Mouse (Mus musculus) retina, postnatal 1 day (tissue): ENCODE data around the gene Gm49320.

Source experiments
- DNase-seq: peaks from one replicate; pipeline ENCODE4 v3.0.0-alpha.2; 2012

The Gm49320 gene

GRCm38 (mm10) chr8:4238434-4239192 lies at the start of gene Gm49320, which contains the start of gene Map2k7:
Gm49320 (plus strand) TSS chr8:4238865.
Map2k7 (plus strand) TSS chr8:4238740.
- peak; percentile 100 for DNase-seq

- no peak for DNase-seq
Measured at GRCm38 (mm10) chr8:4189031-4189722, 49.5 kb upstream of the Gm49320 start.

GRCm38 (mm10) chr8:4192305-4192704 lies 46.4 kb upstream of the Gm49320 start:
- DNase-seq: no peak

- DNase-seq: peak; percentile 90
Measured at GRCm38 (mm10) chr8:4192807-4193587, 45.7 kb upstream of the Gm49320 start.

GRCm38 (mm10) chr8:4193588-4193894 lies 45.1 kb upstream of the Gm49320 start:
- DNase-seq: no peak

- no peak for DNase-seq
Measured at GRCm38 (mm10) chr8:4201321-4201720, 37.3 kb upstream of the Gm49320 start.

- DNase-seq: no peak
Measured at GRCm38 (mm10) chr8:4205246-4206123, 33.2 kb upstream of the Gm49320 start.

GRCm38 (mm10) chr8:4206182-4207015 lies 32.3 kb upstream of the Gm49320 start:
- DNase-seq: no peak

GRCm38 (mm10) chr8:4207016-4207350 lies 31.7 kb upstream of the Gm49320 start:
- DNase-seq: no peak

- peak; percentile 31 for DNase-seq
Measured at GRCm38 (mm10) chr8:4211097-4211496, 27.6 kb upstream of the Gm49320 start.

GRCm38 (mm10) chr8:4212809-4213209 lies 25.9 kb upstream of the Gm49320 start:
- DNase-seq: no peak

- DNase-seq: peak; percentile 73
Measured at GRCm38 (mm10) chr8:4213210-4214005, 25.3 kb upstream of the Gm49320 start.

- DNase-seq: peak; percentile 70
Measured at GRCm38 (mm10) chr8:4214006-4214980, 24.4 kb upstream of the Gm49320 start.

GRCm38 (mm10) chr8:4216296-4216695 lies 22.4 kb upstream of the Gm49320 start:
- no peak for DNase-seq

- peak; percentile 92 for DNase-seq
Measured at GRCm38 (mm10) chr8:4216791-4217621, 21.7 kb upstream of the Gm49320 start, which contains the start of gene Prr36. Prr36 (minus strand) TSS chr8:4217459.

GRCm38 (mm10) chr8:4219617-4220016 lies 19.0 kb upstream of the Gm49320 start:
- DNase-seq: no peak

GRCm38 (mm10) chr8:4222059-4222458 lies 16.6 kb upstream of the Gm49320 start:
- DNase-seq: no peak

GRCm38 (mm10) chr8:4226323-4226722 lies 12.3 kb upstream of the Gm49320 start:
- DNase-seq: peak; percentile 24
